Mouse (Mus musculus): ENCODE data around the gene Map7.

The Map7 gene

GRCm38 (mm10) chr10:20234466-20234865 lies 86.2 kb downstream of the Map7 start:
- no peak for DNase-seq (ENCODE audit: low spot score)

GRCm38 (mm10) chr10:20235656-20236055 lies 87.4 kb downstream of the Map7 start:
- DNase-seq (ENCODE audit: low spot score) = no peak

GRCm38 (mm10) chr10:20236241-20236640 lies 88.0 kb downstream of the Map7 start:
- DNase-seq (ENCODE audit: low spot score) = no peak

- no peak for DNase-seq (ENCODE audit: low spot score)
Measured at GRCm38 (mm10) chr10:20238281-20238680, 90.0 kb downstream of the Map7 start.

GRCm38 (mm10) chr10:20240858-20241257 lies 92.6 kb downstream of the Map7 start:
- no peak for DNase-seq (ENCODE audit: low spot score)

- DNase-seq (ENCODE audit: low spot score) = no peak
Measured at GRCm38 (mm10) chr10:20243321-20243720, 95.0 kb downstream of the Map7 start.

GRCm38 (mm10) chr10:20245082-20245481 lies 96.8 kb downstream of the Map7 start:
- no peak for DNase-seq (ENCODE audit: low spot score)

GRCm38 (mm10) chr10:20249091-20249490 lies 100.8 kb downstream of the Map7 start:
- no peak for DNase-seq (ENCODE audit: low spot score)

GRCm38 (mm10) chr10:20255579-20255978 lies 107.3 kb downstream of the Map7 start:
- DNase-seq (ENCODE audit: low spot score) = no peak

- no peak for DNase-seq (ENCODE audit: low spot score)
Measured at GRCm38 (mm10) chr10:20257054-20257643, 108.9 kb downstream of the Map7 start.

GRCm38 (mm10) chr10:20257721-20258720 lies 109.8 kb downstream of the Map7 start:
- DNase-seq (ENCODE audit: low spot score) = no peak

GRCm38 (mm10) chr10:20259476-20259875 lies 111.2 kb downstream of the Map7 start:
- DNase-seq (ENCODE audit: low spot score) = no peak

GRCm38 (mm10) chr10:20262896-20263295 lies 114.6 kb downstream of the Map7 start:
- no peak for DNase-seq (ENCODE audit: low spot score)

GRCm38 (mm10) chr10:20264479-20264878 lies 116.2 kb downstream of the Map7 start:
- DNase-seq (ENCODE audit: low spot score) = no peak

GRCm38 (mm10) chr10:20267032-20267431 lies 118.8 kb downstream of the Map7 start:
- peak; percentile 29 for DNase-seq (ENCODE audit: low spot score)

GRCm38 (mm10) chr10:20268945-20269344 lies 120.7 kb downstream of the Map7 start:
- no peak for DNase-seq (ENCODE audit: low spot score)

- no peak for DNase-seq (ENCODE audit: low spot score)
Measured at GRCm38 (mm10) chr10:20272380-20272779, 124.1 kb downstream of the Map7 start.

GRCm38 (mm10) chr10:20273278-20273677 lies 125.0 kb downstream of the Map7 start:
- DNase-seq (ENCODE audit: low spot score) = no peak

- peak; percentile 32 for DNase-seq (ENCODE audit: low spot score)
Measured at GRCm38 (mm10) chr10:20274022-20274421, 125.8 kb downstream of the Map7 start.

GRCm38 (mm10) chr10:20281456-20281855 lies 133.2 kb downstream of the Map7 start:
- no peak for DNase-seq (ENCODE audit: low spot score)

- no peak for DNase-seq (ENCODE audit: low spot score)
Measured at GRCm38 (mm10) chr10:20285289-20285975, 137.2 kb downstream of the Map7 start.

GRCm38 (mm10) chr10:20285994-20286836 lies 137.9 kb downstream of the Map7 start:
- DNase-seq (ENCODE audit: low spot score) = no peak

Measured in ovary, postnatal 36 days (tissue).